Mouse (Mus musculus) ES-E14 (cell line): ENCODE measurements around the gene Gm16253. TPM values are rescaled to one million over a fixed set of nuclear protein-coding genes. Genes with fewer than 3 reads are reported as not detected.

Source experiments
- DNase-seq: peaks from one replicate; pipeline ENCODE4 v3.0.0-alpha.2; 2013; ENCODE audit warnings: low read depth, low spot score
- H3K27ac ChIP-seq: 2 replicates; pipeline ENCODE4 v1.5.1; 2012; ENCODE audit warnings: low read depth, mild to moderate bottlenecking, low read length, moderate library complexity, mixed read lengths; ENCODE audit not compliant: poor library complexity, insufficient read depth, severe bottlenecking
- H3K36me3 ChIP-seq: 2 replicates; pipeline ENCODE4 v1.6.1; 2012; ENCODE audit warnings: mild to moderate bottlenecking, low read length, moderate library complexity, mixed read lengths; ENCODE audit not compliant: control insufficient read depth, poor library complexity, insufficient read depth, severe bottlenecking
- H3K4me1 ChIP-seq, 2 experiments: fragments of 150-350 bp in 1 of 2; sonication (generic) in 1 of 2; 2 replicates each; pipeline ENCODE4 v1.6.1; 2012; ENCODE audit warnings: low read length in 2 of 2, mild to moderate bottlenecking in 1 of 2, mixed read lengths in 1 of 2; ENCODE audit not compliant: control insufficient read depth in 2 of 2, insufficient read depth in 2 of 2, poor library complexity in 1 of 2
- H3K4me3 ChIP-seq, 2 experiments: fragments of 150-350 bp in 1 of 2; sonication (generic) in 1 of 2; 2 replicates each; pipeline ENCODE4 v1.5.1; 2012; ENCODE audit warnings: low read length in 2 of 2, low read depth in 1 of 2, mild to moderate bottlenecking in 1 of 2, mixed read lengths in 1 of 2; ENCODE audit not compliant: insufficient read depth in 1 of 2, poor library complexity in 1 of 2, severe bottlenecking in 1 of 2
- H3K9ac ChIP-seq: 2 replicates; pipeline ENCODE4 v1.6.1; 2012; ENCODE audit warnings: low read depth, mild to moderate bottlenecking, low read length, mixed read lengths; ENCODE audit not compliant: poor library complexity, insufficient read depth, severe bottlenecking
- H3K9me3 ChIP-seq: fragments of 150-350 bp; sonication (generic); 2 replicates; pipeline ENCODE4 v1.6.1; 2012; ENCODE audit warnings: low read depth, mild to moderate bottlenecking, low read length; ENCODE audit not compliant: control insufficient read depth, insufficient read depth
- CHD2 ChIP-seq: IDR thresholded peaks from 2 replicates; pipeline ENCODE4 v1.6.1; 2014; ENCODE audit warnings: mild to moderate bottlenecking, low read depth, low read length, inconsistent platforms
- HCFC1 ChIP-seq: IDR thresholded peaks from 2 replicates; pipeline ENCODE4 v1.6.1; 2012; ENCODE audit warnings: low read length, inconsistent platforms, borderline replicate concordance; ENCODE audit not compliant: insufficient read depth
- MAFK ChIP-seq: IDR thresholded peaks from 2 replicates; pipeline ENCODE4 v1.6.1; 2014; ENCODE audit warnings: mild to moderate bottlenecking, low read depth, low read length, inconsistent platforms; ENCODE audit not compliant: insufficient read depth
- ZC3H11A ChIP-seq: IDR thresholded peaks from 2 replicates; pipeline ENCODE4 v1.6.1; 2012; ENCODE audit warnings: low read depth, mild to moderate bottlenecking, inconsistent platforms, low read length, borderline replicate concordance
- ZNF384 ChIP-seq: IDR thresholded peaks from 2 replicates; pipeline ENCODE4 v1.6.1; 2012; ENCODE audit warnings: low read depth, low read length, inconsistent platforms
- in situ Hi-C, 2 experiments: fragments of 600-800 bp; cut with MboI; formaldehyde crosslinking; loops; one replicate each; pipeline ENCODE4 v1.15.1; 2025; ENCODE audit warnings: low sequenced_read_pairs in 2 of 2, inconsistent platforms in 1 of 2; ENCODE audit not compliant: unreplicated experiment in 2 of 2
- total RNA-seq: library from RNA; depleted of rRNA; stranded (reverse); fragments of 300-350 nt; gene quantifications from 2 replicates; pipeline ENCODE4 v1.2.3, GENCODE M21; 2012

Gm16253 gene
- total RNA-seq, 1 experiment = 2.0 TPM

DNA sequence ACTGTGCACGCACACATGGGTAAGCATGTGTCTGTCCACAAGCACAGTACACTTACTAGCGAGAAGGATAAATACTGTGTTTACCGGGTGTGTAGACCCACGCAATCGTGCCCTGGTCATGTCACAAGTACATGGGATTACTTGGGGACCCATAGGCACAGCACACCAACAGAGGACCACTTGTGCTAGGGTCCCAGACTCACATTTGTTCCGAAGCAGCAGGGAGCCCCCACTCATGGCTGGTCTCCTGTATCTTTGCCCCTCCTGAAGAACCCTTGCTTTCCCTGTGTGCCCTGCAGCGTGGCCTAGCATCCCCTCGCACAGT is 22.2 kb downstream of the Gm16253 start:
- in situ Hi-C loops = no loop called here
- no peak for TF ChIP-seq HCFC1
- TF ChIP-seq ZNF384 = no peak
- TF ChIP-seq ZC3H11A = no peak
- TF ChIP-seq CHD2 = no peak
- no peak for TF ChIP-seq MAFK
- Histone ChIP-seq H3K9ac (no peak overlapping the region), H3K4me1 (peaks cover 4 to 14% of the 10 kb centered on the region in 2 experiments), H3K27ac (no peak overlapping the region), H3K4me3 (peak overlapping the region in 1 of 2 experiments; percentile 71; a peak in 1 of 4 replicates), H3K36me3 (no peaks in the 10 kb centered on the region), H3K9me3 (no peaks in the 10 kb centered on the region)
- DNase-seq = no peak

DNA sequence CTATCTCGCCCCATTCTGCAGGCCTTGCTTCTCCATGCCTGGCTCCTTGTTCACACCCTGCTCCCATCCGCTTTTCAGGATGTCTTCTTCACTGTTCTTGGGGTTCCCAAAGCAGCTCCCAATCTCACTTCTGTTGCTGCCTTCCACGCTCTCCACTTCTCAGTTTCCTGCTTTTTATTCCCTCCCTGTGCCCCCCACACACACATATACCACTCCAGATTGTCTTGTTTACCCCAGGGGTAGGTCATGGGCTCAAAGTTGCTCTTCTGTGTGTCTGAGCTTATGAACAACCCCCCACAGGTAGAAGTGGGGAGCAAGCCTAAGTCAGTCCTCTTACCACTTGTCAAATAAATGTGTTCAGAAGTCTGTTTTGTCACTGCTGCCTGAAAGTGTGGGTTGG is 22.6 kb downstream of the Gm16253 start:
- no peaks in the 10 kb centered on the region for H3K9me3 ChIP-seq
- no peak for DNase-seq
- no peak overlapping the region for H3K4me3 ChIP-seq
- H3K9ac ChIP-seq = no peak overlapping the region
- peaks cover 4 to 14% of the 10 kb centered on the region in 2 experiments for H3K4me1 ChIP-seq
- no peak overlapping the region for H3K27ac ChIP-seq
- TF ChIP-seq MAFK = no peak
- TF ChIP-seq ZNF384 = no peak
- no peak for TF ChIP-seq CHD2
- no peak for TF ChIP-seq HCFC1
- no peak for TF ChIP-seq ZC3H11A
- in situ Hi-C loops = no loop called here
- H3K36me3 ChIP-seq = no peaks in the 10 kb centered on the region

DNA sequence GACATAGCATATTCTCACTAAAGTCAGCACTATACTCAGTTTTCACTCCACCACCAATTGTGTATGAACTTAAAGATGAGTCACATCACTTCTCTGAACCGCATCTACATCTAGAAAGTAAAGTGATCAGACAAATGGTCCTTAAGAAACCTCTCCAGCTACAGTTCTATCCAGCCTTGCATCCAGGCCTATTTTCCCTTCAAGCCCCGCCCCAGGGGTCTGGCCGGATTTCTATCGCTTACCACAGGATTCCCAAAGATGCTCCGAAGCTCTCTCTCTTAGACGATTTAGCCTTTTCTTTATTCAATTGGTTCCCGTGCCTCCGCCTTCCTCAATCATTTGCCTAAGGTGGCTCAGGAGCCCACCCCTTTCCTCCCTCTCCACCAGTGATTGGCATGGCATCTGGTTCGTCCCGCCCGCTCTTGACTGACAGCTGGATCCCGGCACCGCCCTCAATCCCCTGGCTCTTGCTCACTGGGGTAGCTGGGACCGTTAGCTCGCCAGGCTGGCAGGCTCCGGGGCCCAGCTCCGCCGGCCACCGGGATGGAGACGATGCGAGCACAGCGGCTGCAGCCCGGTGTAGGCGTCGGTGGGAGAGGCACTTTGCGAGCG is 24.0 kb downstream of the Gm16253 start, which contains the start of gene Lix1l:
Lix1l (plus strand) TSS at position 511 of the 612 bp plus-strand sequence.
- Histone ChIP-seq H3K9me3 (no peaks in the 10 kb centered on the region), H3K36me3 (no peaks in the 10 kb centered on the region), H3K27ac (no peak within 1 kb of the TSS), H3K4me1 (peaks cover 4 to 11% of the 10 kb centered on the region in 2 experiments; a peak in 3 of 4 replicates), H3K9ac (peak within 1 kb of the TSS; percentile 70; the same call in 1 of the 2 replicates), H3K4me3 (peak within 1 kb of the TSS; percentile 68 to 82)
- TF ChIP-seq ZC3H11A = no peak
- no peak for TF ChIP-seq HCFC1
- no peak for TF ChIP-seq ZNF384
- TF ChIP-seq CHD2 = peak; percentile 69
- TF ChIP-seq MAFK = no peak
- in situ Hi-C loops = no loop called here
- peak; percentile 97 for DNase-seq

DNA sequence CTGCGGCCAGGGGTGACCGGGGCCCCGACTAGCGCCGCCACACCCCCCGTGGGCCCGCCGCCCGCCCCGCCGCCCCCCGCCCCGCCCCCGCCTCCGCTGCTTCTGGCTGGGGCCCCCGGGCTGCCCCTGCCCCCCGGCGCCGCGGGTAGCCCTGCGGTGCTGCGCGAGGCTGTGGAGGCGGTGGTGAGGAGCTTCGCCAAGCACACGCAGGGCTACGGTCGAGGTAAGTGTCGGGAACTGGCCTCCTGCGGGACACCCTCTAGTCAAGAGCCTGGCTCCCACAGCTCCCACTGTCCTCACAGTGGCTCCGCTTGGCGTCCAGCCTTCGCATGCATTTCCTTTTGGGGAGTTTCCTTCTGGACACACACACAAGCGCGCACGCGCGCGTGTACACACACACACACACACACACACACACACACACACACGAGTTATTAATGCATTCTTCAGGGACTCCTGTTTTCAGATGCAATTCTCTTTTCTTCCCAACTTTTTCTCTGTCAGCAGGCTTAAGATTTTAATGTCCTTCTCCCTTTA is 24.5 kb downstream of the Gm16253 start:
- no peak for DNase-seq
- H3K9me3 ChIP-seq = no peaks in the 10 kb centered on the region
- H3K9ac ChIP-seq = peak overlapping the region; percentile 70; the same call in 1 of the 2 replicates
- no peaks in the 10 kb centered on the region for H3K36me3 ChIP-seq
- no peak overlapping the region for H3K27ac ChIP-seq
- peak overlapping the region; percentile 68 to 82 for H3K4me3 ChIP-seq
- TF ChIP-seq HCFC1 (no peak), CHD2 (no peak), ZC3H11A (no peak), MAFK (no peak), ZNF384 (no peak)
- peaks cover 4 to 9% of the 10 kb centered on the region in 2 experiments; a peak in 3 of 4 replicates for H3K4me1 ChIP-seq
- in situ Hi-C loops = no loop called here
